Mouse (Mus musculus) forebrain, embryonic 14.5 days (tissue): ENCODE measurements at regions not wholly inside any gene's neighbourhood (a gene's known extent, or its start where the extent isn't known, plus 50 kb on each side); places are given as distances from the start of the nearest gene placed in this dataset.
A peak's percentile ranks its signal among the peaks of the same experiment; 100 is the strongest.

Experiments
- ATAC-seq: fragments of 200-750 bp; cut with Nextera tagmentation; 2 replicates; pipeline ENCODE4 v1.8.0; 2017; ENCODE audit warnings: mild to moderate bottlenecking, moderate library complexity
- DNase-seq: peaks from one replicate; pipeline ENCODE4 v3.0.0-alpha.2; 2015; ENCODE audit warnings: low spot score
- H3K27ac ChIP-seq: fragments of 300-500 bp; sonication (generic); 2 replicates; pipeline ENCODE4 v1.5.1; 2014; ENCODE audit warnings: low read depth, mild to moderate bottlenecking, control low read depth, low read length, moderate library complexity
- H3K27me3 ChIP-seq: fragments of 300-500 bp; sonication (generic); replicated peaks from 2 replicates; pipeline ENCODE4 v1.6.1; 2014; ENCODE audit warnings: low read length, control low read depth, mixed read lengths; ENCODE audit not compliant: control insufficient read depth, insufficient read depth
- H3K36me3 ChIP-seq: fragments of 300-500 bp; sonication (generic); 2 replicates; pipeline ENCODE4 v1.6.1; 2014; ENCODE audit warnings: low read length, control low read depth; ENCODE audit not compliant: control insufficient read depth, insufficient read depth
- H3K4me1 ChIP-seq: fragments of 300-500 bp; sonication (generic); 2 replicates; pipeline ENCODE4 v1.6.1; 2014; ENCODE audit warnings: antibody characterized with exemption, low read length, control low read depth; ENCODE audit not compliant: control insufficient read depth, insufficient read depth
- H3K4me2 ChIP-seq: fragments of 300-500 bp; sonication (generic); 2 replicates; pipeline ENCODE4 v1.6.1; 2014; ENCODE audit warnings: mild to moderate bottlenecking, control low read depth, low read length
- H3K4me3 ChIP-seq: fragments of 300-500 bp; sonication (generic); 2 replicates; pipeline ENCODE4 v1.5.1; 2014; ENCODE audit warnings: low read depth, low read length, control low read depth
- H3K9ac ChIP-seq: fragments of 300-500 bp; sonication (generic); 2 replicates; pipeline ENCODE4 v1.6.1; 2014; ENCODE audit warnings: mild to moderate bottlenecking, low read length, control low read depth, moderate library complexity
- H3K9me3 ChIP-seq: fragments of 300-500 bp; sonication (generic); replicated peaks from 2 replicates; pipeline ENCODE4 v1.6.1; 2016; ENCODE audit warnings: low read length, control low read depth, mixed read lengths; ENCODE audit not compliant: control insufficient read depth
- whole genome bisulfite sequencing: fragments of 180-500 bp; shearing (Covaris S2); extraction: QIAGEN DNeasy Blood & Tissue Kit; methylation state at CpG from one replicate; pipeline ENCODE4 v1.1.7; 2014; 5-methylcytosine and 5-hydroxymethylcytosine counted together

- H3K27me3 ChIP-seq = no peaks in the 10 kb centered on the region
- H3K4me3 ChIP-seq = no peak overlapping the region
- no peak overlapping the region; the same call in 1 of the 2 replicates for H3K27ac ChIP-seq
- DNase-seq = peak; percentile 31
- no peaks in the 10 kb centered on the region for H3K36me3 ChIP-seq
- no peak overlapping the region for H3K9ac ChIP-seq
- H3K9me3 ChIP-seq = no peaks in the 10 kb centered on the region
- 80% methylated on average over 6 of the region's 6 CpGs for WGBS
- no peak overlapping the region for H3K4me2 ChIP-seq
- H3K4me1 ChIP-seq = peaks cover 4% of the 10 kb centered on the region; the same call in 1 of the 2 replicates
- no peak; the same call in 1 of the 2 replicates for ATAC-seq
Measured at GRCm38 (mm10) chr1:137972620-137973350, 202.7 kb downstream of the Ptprc start.

GRCm38 (mm10) chr1:137966151-137966836, 209.2 kb downstream of the Ptprc start:
- Histone ChIP-seq H3K4me2 (peak overlapping the region; percentile 21; the same call in 1 of the 2 replicates), H3K27ac (peak overlapping the region; percentile 81), H3K27me3 (no peaks in the 10 kb centered on the region), H3K9ac (no peak overlapping the region), H3K4me3 (no peak overlapping the region), H3K9me3 (no peaks in the 10 kb centered on the region), H3K36me3 (peaks cover 29% of the 10 kb centered on the region), H3K4me1 (peaks cover 11% of the 10 kb centered on the region)
- WGBS = 33% methylated on average over 16 of the region's 16 CpGs
- peak; percentile 63 for ATAC-seq
- DNase-seq = peak; percentile 81

GRCm38 (mm10) chr1:137963656-137964055, 211.9 kb downstream of the Ptprc start:
- no peaks in the 10 kb centered on the region for H3K9me3 ChIP-seq
- H3K4me2 ChIP-seq = no peak overlapping the region
- H3K27ac ChIP-seq = no peak overlapping the region
- no peak overlapping the region for H3K9ac ChIP-seq
- ATAC-seq (no peak), DNase-seq (no peak)
- H3K4me1 ChIP-seq = peaks cover 11% of the 10 kb centered on the region
- 86% methylated on average over 6 of the region's 6 CpGs for WGBS
- H3K27me3 ChIP-seq = no peaks in the 10 kb centered on the region
- H3K4me3 ChIP-seq = no peak overlapping the region
- peaks cover 34% of the 10 kb centered on the region for H3K36me3 ChIP-seq

GRCm38 (mm10) chr1:137958040-137958439, 217.5 kb downstream of the Ptprc start:
- Histone ChIP-seq H3K9me3 (no peaks in the 10 kb centered on the region), H3K27me3 (no peaks in the 10 kb centered on the region), H3K4me1 (peaks cover under 1% of the 10 kb centered on the region; the same call in 1 of the 2 replicates), H3K4me3 (no peak overlapping the region), H3K27ac (no peak overlapping the region), H3K36me3 (peaks cover 30% of the 10 kb centered on the region), H3K4me2 (no peak overlapping the region), H3K9ac (no peak overlapping the region)
- DNase-seq (no peak), ATAC-seq (no peak)
- whole genome bisulfite sequencing = 90% methylated on average over 3 of the region's 3 CpGs

- no peak overlapping the region for H3K4me2 ChIP-seq
- H3K36me3 ChIP-seq = peaks cover 26% of the 10 kb centered on the region
- H3K9ac ChIP-seq = no peak overlapping the region
- WGBS = 85% methylated on average over 3 of the region's 3 CpGs
- no peak overlapping the region for H3K27ac ChIP-seq
- H3K9me3 ChIP-seq = no peaks in the 10 kb centered on the region
- DNase-seq = no peak
- H3K27me3 ChIP-seq = no peaks in the 10 kb centered on the region
- no peak for ATAC-seq
- no peak overlapping the region for H3K4me3 ChIP-seq
- peaks cover 8% of the 10 kb centered on the region; the same call in 1 of the 2 replicates for H3K4me1 ChIP-seq
Measured at GRCm38 (mm10) chr1:137955993-137956392, 219.5 kb downstream of the Ptprc start.

GRCm38 (mm10) chr1:137955139-137955538, 220.4 kb downstream of the Ptprc start:
- ATAC-seq = no peak

GRCm38 (mm10) chr1:137953369-137953768, 222.1 kb downstream of the Ptprc start:
- H3K4me3 ChIP-seq = no peak overlapping the region
- ATAC-seq (no peak), DNase-seq (no peak)
- no peaks in the 10 kb centered on the region for H3K9me3 ChIP-seq
- H3K27me3 ChIP-seq = no peaks in the 10 kb centered on the region
- peaks cover 33% of the 10 kb centered on the region for H3K36me3 ChIP-seq
- H3K4me1 ChIP-seq = peaks cover 8% of the 10 kb centered on the region; the same call in 1 of the 2 replicates
- H3K9ac ChIP-seq = no peak overlapping the region
- H3K27ac ChIP-seq = no peak overlapping the region
- 88% methylated on average over 1 of the region's 1 CpGs for WGBS
- H3K4me2 ChIP-seq = no peak overlapping the region

More at GRCm38 (mm10) chr1:137955139-137955538, 220.4 kb downstream of the Ptprc start:
- Histone ChIP-seq H3K36me3 (peaks cover 24% of the 10 kb centered on the region), H3K4me3 (no peak overlapping the region), H3K9me3 (no peaks in the 10 kb centered on the region), H3K27me3 (no peaks in the 10 kb centered on the region), H3K27ac (no peak overlapping the region), H3K4me2 (no peak overlapping the region), H3K9ac (no peak overlapping the region), H3K4me1 (peaks cover 8% of the 10 kb centered on the region; the same call in 1 of the 2 replicates)
- WGBS = 92% methylated on average over 2 of the region's 2 CpGs
- DNase-seq = no peak

- H3K4me1 ChIP-seq = peaks cover 8% of the 10 kb centered on the region; the same call in 1 of the 2 replicates
- peaks cover 31% of the 10 kb centered on the region for H3K36me3 ChIP-seq
- no peak overlapping the region for H3K4me3 ChIP-seq
- no peak overlapping the region for H3K27ac ChIP-seq
- 17% methylated on average over 1 of the region's 1 CpGs for WGBS
- DNase-seq (no peak), ATAC-seq (peak; percentile 59)
- H3K4me2 ChIP-seq = no peak overlapping the region
- no peaks in the 10 kb centered on the region for H3K27me3 ChIP-seq
- no peaks in the 10 kb centered on the region for H3K9me3 ChIP-seq
- no peak overlapping the region for H3K9ac ChIP-seq
Measured at GRCm38 (mm10) chr1:137952777-137953176, 222.7 kb downstream of the Ptprc start.

- ATAC-seq = no peak
- no peak overlapping the region for H3K27ac ChIP-seq
- WGBS = 75% methylated on average over 1 of the region's 1 CpGs
- DNase-seq = no peak
- H3K4me1 ChIP-seq = peaks cover 7% of the 10 kb centered on the region; the same call in 1 of the 2 replicates
- no peaks in the 10 kb centered on the region for H3K27me3 ChIP-seq
- no peaks in the 10 kb centered on the region for H3K9me3 ChIP-seq
- H3K36me3 ChIP-seq = peaks cover 40% of the 10 kb centered on the region
- no peak overlapping the region for H3K9ac ChIP-seq
- H3K4me3 ChIP-seq = no peak overlapping the region
- no peak overlapping the region for H3K4me2 ChIP-seq
Measured at GRCm38 (mm10) chr1:137947900-137948299, 227.6 kb downstream of the Ptprc start.
